Mouse (Mus musculus) heart, embryonic 14.5 days (tissue): ENCODE measurements around the gene Gm13279. TPM values are rescaled to one million over a fixed set of nuclear protein-coding genes. Genes with fewer than 3 reads are reported as not detected.
"Not testable (repeated sequence)": the region's sequence is repeated elsewhere in the genome, so short reads cannot be mapped to it uniquely, and the experiment has no call there.

Experiments
- ATAC-seq: fragments of 200-750 bp; cut with Nextera tagmentation; 2 replicates; pipeline ENCODE4 v1.8.0; 2017; ENCODE audit warnings: low read depth, moderate TSS enrichment; ENCODE audit not compliant: insufficient number of reproducible peaks, insufficient read depth, low FRiP score
- H3K27ac ChIP-seq, 2 experiments: fragments of 200-500 bp in 1 of 2; fragments of 300-500 bp in 1 of 2; sonication (generic) in 1 of 2; replicated peaks in 1 of 2; 2 replicates each; pipeline ENCODE4 v1.5.1; 2012 to 2014; ENCODE audit warnings: low read depth in 2 of 2, low read length in 2 of 2, control low read depth in 1 of 2, mild to moderate bottlenecking in 1 of 2, mixed read lengths in 1 of 2; ENCODE audit not compliant: control insufficient read depth in 1 of 2, insufficient read depth in 1 of 2
- H3K27me3 ChIP-seq: fragments of 300-500 bp; sonication (generic); 2 replicates; pipeline ENCODE4 v1.6.1; 2014; ENCODE audit warnings: mild to moderate bottlenecking, low read length, control low read depth; ENCODE audit not compliant: control insufficient read depth, insufficient read depth
- H3K36me3 ChIP-seq: fragments of 300-500 bp; sonication (generic); 2 replicates; pipeline ENCODE4 v1.6.1; 2014; ENCODE audit warnings: mild to moderate bottlenecking, control low read depth, low read length, mixed read lengths; ENCODE audit not compliant: control insufficient read depth, insufficient read depth
- H3K4me1 ChIP-seq, 2 experiments: fragments of 200-500 bp in 1 of 2; fragments of 300-500 bp in 1 of 2; sonication (generic) in 1 of 2; 2 replicates each; pipeline ENCODE4 v1.6.1; 2012 to 2014; ENCODE audit warnings: low read length in 2 of 2, control low read depth in 1 of 2, mixed read lengths in 1 of 2; ENCODE audit not compliant: control insufficient read depth in 2 of 2, insufficient read depth in 2 of 2
- H3K4me2 ChIP-seq: fragments of 300-500 bp; sonication (generic); 2 replicates; pipeline ENCODE4 v1.6.1; 2014; ENCODE audit warnings: mild to moderate bottlenecking, low read length
- H3K4me3 ChIP-seq, 2 experiments: fragments of 200-500 bp in 1 of 2; fragments of 300-500 bp in 1 of 2; sonication (generic) in 1 of 2; 2 replicates each; pipeline ENCODE4 v1.5.1; 2012 to 2014; ENCODE audit warnings: low read length in 2 of 2, mild to moderate bottlenecking in 2 of 2, control low read depth in 1 of 2, low read depth in 1 of 2, moderate library complexity in 1 of 2; ENCODE audit not compliant: control insufficient read depth in 1 of 2, insufficient read depth in 1 of 2
- H3K9ac ChIP-seq: fragments of 300-500 bp; sonication (generic); 2 replicates; pipeline ENCODE4 v1.6.1; 2014; ENCODE audit warnings: mild to moderate bottlenecking, low read length
- H3K9me3 ChIP-seq: fragments of 300-500 bp; sonication (generic); 2 replicates; pipeline ENCODE4 v1.6.1; 2016; ENCODE audit warnings: low read length, control low read depth; ENCODE audit not compliant: control insufficient read depth
- WGBS: fragments of 180-500 bp; shearing (Covaris S2); extraction: QIAGEN DNeasy Blood & Tissue Kit; methylation state at CpG from one replicate; pipeline ENCODE4 v1.1.7; 2014; 5-methylcytosine and 5-hydroxymethylcytosine counted together
- polyA plus RNA-seq: library from polyadenylated mRNA; unstranded; fragments of >200 nt; fragmentation: Nextera tagmentation; extraction: Ambion mirVana; gene quantifications from 2 replicates; pipeline ENCODE4 v1.2.1, GENCODE M21; 2014

Gene Gm13279
- polyA plus RNA-seq, 1 experiment from 2014 or later: not detected

GRCm38 (mm10) chr4:88802954-88803353 lies 5.8 kb downstream of the Gm13279 start, which contains the start of gene Gm13287:
TSS of gene Gm13287 (plus strand) at chr4:88803254.
- H3K4me2 ChIP-seq: 0 out of 2 replicates have a peak within 1 kb of the TSS, but pooled peaks have one; percentile 27
- ATAC-seq, H3K4me1 ChIP-seq: not testable (repeated sequence)

GRCm38 (mm10) chr4:88805231-88805630 lies 8.0 kb downstream of the Gm13279 start, which contains the start of gene Gm13288:
TSS of gene Gm13288 (plus strand) at chr4:88805531.
- WGBS: no CpG with 5 or more reads among the region's 8 CpGs
- not testable (repeated sequence) for H3K9me3 ChIP-seq, H3K4me2 ChIP-seq, H3K36me3 ChIP-seq, H3K4me1 ChIP-seq, ATAC-seq, H3K27ac ChIP-seq, H3K9ac ChIP-seq
- H3K27me3 ChIP-seq: peaks cover 15% of the 10 kb centered on the region
- peak within 1 kb of the TSS in 1 of 2 experiments; percentile 21; a peak in 2 of 4 replicates for H3K4me3 ChIP-seq

More at GRCm38 (mm10) chr4:88802954-88803353, 5.8 kb downstream of the Gm13279 start, which contains the start of gene Gm13287:
- no CpG with 5 or more reads among the region's 29 CpGs for WGBS
- not testable (repeated sequence) for H3K9me3 ChIP-seq, H3K27me3 ChIP-seq, H3K36me3 ChIP-seq, H3K9ac ChIP-seq, H3K27ac ChIP-seq, H3K4me3 ChIP-seq

GRCm38 (mm10) chr4:88805761-88806160 lies 8.6 kb downstream of the Gm13279 start:
- H3K4me2 ChIP-seq, H3K9me3 ChIP-seq, ATAC-seq, H3K27ac ChIP-seq, H3K4me1 ChIP-seq, H3K36me3 ChIP-seq, H3K9ac ChIP-seq: not testable (repeated sequence)
- WGBS: no CpG with 5 or more reads among the region's 34 CpGs
- Histone ChIP-seq H3K4me3 (peak overlapping the region in 1 of 2 experiments; percentile 21; a peak in 2 of 4 replicates), H3K27me3 (peaks cover 15% of the 10 kb centered on the region)

- Histone ChIP-seq H3K27ac (no peak within 1 kb of the TSS), H3K4me3 (no peak within 1 kb of the TSS), H3K27me3 (no peaks in the 10 kb centered on the region), H3K36me3 (no peaks in the 10 kb centered on the region), H3K9me3 (no peaks in the 10 kb centered on the region), H3K4me2 (no peak within 1 kb of the TSS), H3K9ac (no peak within 1 kb of the TSS), H3K4me1 (no peaks in the 10 kb centered on the region)
- ATAC-seq: no peak
- WGBS: 47% methylated on average over 3 of the region's 3 CpGs
These were observed 18.7 kb downstream of the Gm13279 start, which contains the start of gene Ifna7 for GRCm38 (mm10) chr4:88815928-88816327. TSS of gene Ifna7 (plus strand) at chr4:88816228.

GRCm38 (mm10) chr4:88819659-88820058 lies 22.5 kb downstream of the Gm13279 start, which contains the start of gene Ifna11:
TSS of gene Ifna11 (plus strand) at chr4:88819959.
- Histone ChIP-seq H3K4me3 (no peak within 1 kb of the TSS), H3K36me3 (no peaks in the 10 kb centered on the region), H3K27me3 (no peaks in the 10 kb centered on the region), H3K9ac (no peak within 1 kb of the TSS), H3K4me1 (no peaks in the 10 kb centered on the region), H3K9me3 (no peaks in the 10 kb centered on the region), H3K4me2 (no peak within 1 kb of the TSS), H3K27ac (no peak within 1 kb of the TSS)
- WGBS: 63% methylated on average over 1 of the region's 1 CpGs
- no peak for ATAC-seq

GRCm38 (mm10) chr4:88822995-88823394 lies 25.8 kb downstream of the Gm13279 start:
- Histone ChIP-seq H3K4me3 (no peak overlapping the region), H3K9me3 (no peaks in the 10 kb centered on the region), H3K27ac (no peak overlapping the region), H3K36me3 (no peaks in the 10 kb centered on the region), H3K4me2 (no peak overlapping the region), H3K4me1 (no peaks in the 10 kb centered on the region), H3K9ac (no peak overlapping the region), H3K27me3 (no peaks in the 10 kb centered on the region)
- 23% methylated on average over 4 of the region's 4 CpGs for WGBS
- ATAC-seq: no peak

GRCm38 (mm10) chr4:88827116-88827515 lies 29.9 kb downstream of the Gm13279 start, which contains the start of gene Ifna6:
TSS of gene Ifna6 (plus strand) at chr4:88827416.
- not testable (repeated sequence) for H3K9me3 ChIP-seq, ATAC-seq, H3K4me2 ChIP-seq, H3K27ac ChIP-seq, H3K36me3 ChIP-seq, H3K27me3 ChIP-seq, H3K9ac ChIP-seq, H3K4me3 ChIP-seq, H3K4me1 ChIP-seq

- H3K4me3 ChIP-seq: no peak overlapping the region
These were observed 33.3 kb downstream of the Gm13279 start for GRCm38 (mm10) chr4:88830523-88830922.

More at GRCm38 (mm10) chr4:88830523-88830922, 33.3 kb downstream of the Gm13279 start:
- H3K9me3 ChIP-seq: no peaks in the 10 kb centered on the region
- H3K36me3 ChIP-seq: no peaks in the 10 kb centered on the region
- H3K27ac ChIP-seq: no peak overlapping the region
- ATAC-seq: no peak
- 17% methylated on average over 4 of the region's 4 CpGs for WGBS
- H3K27me3 ChIP-seq: no peaks in the 10 kb centered on the region
- H3K4me1 ChIP-seq: no peaks in the 10 kb centered on the region
- no peak overlapping the region for H3K9ac ChIP-seq
- no peak overlapping the region for H3K4me2 ChIP-seq
